Mouse (Mus musculus) E14TG2a.4 (cell line): ENCODE measurements around the gene Tex44.

Source experiments
- CTCF ChIP-seq: conservative IDR thresholded peaks from 2 replicates; pipeline ENCODE4 v1.5.1; 2014; ENCODE audit warnings: low read length
- NANOG ChIP-seq: IDR thresholded peaks from 2 replicates; pipeline ENCODE4 v1.6.1; 2014; ENCODE audit warnings: borderline replicate concordance, low read length, mixed read lengths

- TF ChIP-seq CTCF (no peak), NANOG (no peak)
These were observed 16.7 kb upstream of the Tex44 start for GRCm38 (mm10) chr1:86409476-86409875.
